Mouse (Mus musculus) brain, embryonic 14.5 days (tissue): ENCODE measurements around the gene Bmpr1a. TPM values are rescaled to one million over a fixed set of nuclear protein-coding genes. Genes with fewer than 3 reads are reported as not detected.

ENCODE experiments used
- DNase-seq: peaks from one replicate; pipeline ENCODE4 v3.0.0-alpha.2; 2011; ENCODE audit warnings: low read depth
- CTCF ChIP-seq: fragments of 200-500 bp; IDR thresholded peaks from 2 replicates; pipeline ENCODE4 v1.5.1; 2012; ENCODE audit warnings: inconsistent platforms, mild to moderate bottlenecking, moderate library complexity, borderline replicate concordance; ENCODE audit not compliant: insufficient read depth, insufficient read length; ENCODE audit errors: extremely low read depth
- POLR2A ChIP-seq: fragments of 200-500 bp; IDR thresholded peaks from 2 replicates; pipeline ENCODE4 v1.6.1; 2012; ENCODE audit warnings: mild to moderate bottlenecking, inconsistent platforms, borderline replicate concordance; ENCODE audit not compliant: poor library complexity, insufficient read depth, insufficient read length, severe bottlenecking; ENCODE audit errors: extremely low read depth
- polyA plus RNA-seq: library from polyadenylated mRNA; depleted of rRNA; stranded (reverse); fragments of >200 nt; gene quantifications from 2 replicates; pipeline ENCODE4 v1.2.3, GENCODE M21; 2012

Bmpr1a gene
- polyA plus RNA-seq, 1 experiment: 23.9 TPM

DNA sequence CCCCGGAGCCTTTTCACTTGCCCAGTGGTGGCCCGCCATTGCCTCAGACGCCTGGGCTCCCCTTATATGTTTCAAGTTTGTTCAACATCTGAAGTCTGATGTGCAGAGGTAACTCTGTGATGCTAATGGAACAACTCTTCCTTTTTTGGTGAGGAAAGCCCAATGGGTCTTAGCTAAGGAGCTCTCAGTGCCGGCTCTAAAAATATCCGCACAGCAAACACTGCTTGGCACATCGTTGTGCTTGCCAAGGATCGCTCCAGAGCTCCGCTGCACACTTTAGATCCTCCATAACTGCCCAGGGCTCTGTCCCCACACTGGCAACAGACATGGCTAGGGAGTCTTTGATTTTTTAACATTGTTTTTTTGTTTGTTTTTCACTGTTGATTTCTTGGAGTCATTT is 25.7 kb upstream of the Bmpr1a start:
- TF ChIP-seq CTCF (no peak), POLR2A (no peak)
- DNase-seq: no peak

- TF ChIP-seq POLR2A: no peak
- no peak for TF ChIP-seq CTCF
- no peak for DNase-seq
These were observed 19.6 kb upstream of the Bmpr1a start, which contains the start of gene 9230112D13Rik for GRCm38 (mm10) chr14:34522701-34523100. Gene 9230112D13Rik (minus strand): TSS chr14:34522801.

DNA sequence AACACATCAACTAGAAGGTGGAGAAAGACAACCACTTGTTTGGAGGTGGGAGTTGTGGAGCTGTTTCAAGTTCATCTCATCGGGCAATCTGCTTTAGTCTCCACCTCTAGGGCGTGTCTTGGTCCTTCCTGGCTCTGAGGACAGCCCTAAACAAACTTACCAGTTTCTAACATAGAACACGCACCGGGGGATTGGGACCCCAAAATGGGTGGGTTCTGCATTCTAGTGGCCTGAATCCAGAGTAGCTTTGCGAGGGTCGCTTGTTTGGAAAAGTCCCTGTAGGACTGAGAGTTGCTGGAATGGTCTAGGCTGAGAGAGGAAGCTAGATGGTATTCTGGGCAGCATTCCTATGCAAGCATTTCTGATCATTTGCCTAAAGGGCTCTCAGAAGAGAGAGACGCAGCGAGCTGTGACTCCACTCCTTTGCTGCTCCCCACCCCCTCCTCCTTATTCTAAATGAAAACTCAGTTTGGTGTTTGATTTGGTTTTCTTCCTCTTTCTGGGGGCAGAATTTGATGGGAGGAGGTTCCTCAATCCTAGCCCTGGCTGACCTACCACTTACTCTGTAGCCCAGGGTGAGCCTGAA is 14.9 kb upstream of the Bmpr1a start:
- no peak for DNase-seq
- TF ChIP-seq POLR2A (no peak), CTCF (no peak)

- TF ChIP-seq POLR2A (no peak), CTCF (no peak)
- DNase-seq: no peak
These were observed 13.9 kb upstream of the Bmpr1a start for GRCm38 (mm10) chr14:34516960-34517577.

GRCm38 (mm10) chr14:34515860-34516259 is 12.7 kb upstream of the Bmpr1a start:
- no peak for DNase-seq
- no peak for TF ChIP-seq CTCF
- TF ChIP-seq POLR2A: no peak

DNA sequence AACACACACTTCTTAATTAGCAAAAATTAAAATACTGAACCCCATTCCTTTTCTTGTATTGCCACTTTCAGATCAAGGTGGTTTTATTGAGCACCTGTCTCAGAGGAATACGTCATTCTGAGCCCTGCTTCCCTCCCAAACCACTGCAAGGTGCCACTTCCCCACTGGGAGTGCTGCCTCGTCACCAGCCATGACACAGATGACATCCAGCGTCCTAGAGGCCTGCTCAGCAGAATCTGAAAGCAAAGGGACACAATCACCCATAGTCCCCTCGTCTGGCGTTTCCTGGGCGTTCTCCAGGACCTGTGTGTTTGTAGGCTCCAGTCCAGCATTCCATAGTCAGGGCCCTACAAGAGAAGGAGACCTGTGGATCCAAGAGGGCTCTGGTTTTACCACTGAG is 11.0 kb upstream of the Bmpr1a start:
- TF ChIP-seq POLR2A (no peak), CTCF (no peak; the same call in 1 of the 2 replicates)
- peak; percentile 17 for DNase-seq

DNA sequence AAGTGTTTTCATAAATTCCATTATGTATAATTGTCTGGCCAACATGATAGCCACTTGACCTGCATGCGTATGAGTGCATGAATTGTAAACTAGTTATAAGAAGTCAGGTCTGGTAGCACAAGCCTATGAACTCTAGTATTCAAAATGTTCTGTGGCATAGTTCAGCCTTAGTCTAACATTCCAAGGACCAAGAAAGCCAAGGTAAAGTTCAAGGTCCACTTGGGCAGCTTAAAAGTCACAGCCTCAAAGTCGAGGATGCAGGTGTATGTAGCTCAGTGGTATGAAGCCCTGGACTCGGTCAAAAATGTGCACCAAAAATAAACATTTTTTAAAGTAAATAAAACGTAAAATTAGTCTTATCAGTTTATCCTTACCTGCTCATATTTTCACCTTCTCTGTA is 9.5 kb upstream of the Bmpr1a start:
- DNase-seq: no peak
- TF ChIP-seq POLR2A (no peak), CTCF (no peak)

- TF ChIP-seq CTCF (no peak), POLR2A (no peak)
- DNase-seq: peak; percentile 50
These were observed 8.8 kb upstream of the Bmpr1a start for GRCm38 (mm10) chr14:34511901-34512300.

DNA sequence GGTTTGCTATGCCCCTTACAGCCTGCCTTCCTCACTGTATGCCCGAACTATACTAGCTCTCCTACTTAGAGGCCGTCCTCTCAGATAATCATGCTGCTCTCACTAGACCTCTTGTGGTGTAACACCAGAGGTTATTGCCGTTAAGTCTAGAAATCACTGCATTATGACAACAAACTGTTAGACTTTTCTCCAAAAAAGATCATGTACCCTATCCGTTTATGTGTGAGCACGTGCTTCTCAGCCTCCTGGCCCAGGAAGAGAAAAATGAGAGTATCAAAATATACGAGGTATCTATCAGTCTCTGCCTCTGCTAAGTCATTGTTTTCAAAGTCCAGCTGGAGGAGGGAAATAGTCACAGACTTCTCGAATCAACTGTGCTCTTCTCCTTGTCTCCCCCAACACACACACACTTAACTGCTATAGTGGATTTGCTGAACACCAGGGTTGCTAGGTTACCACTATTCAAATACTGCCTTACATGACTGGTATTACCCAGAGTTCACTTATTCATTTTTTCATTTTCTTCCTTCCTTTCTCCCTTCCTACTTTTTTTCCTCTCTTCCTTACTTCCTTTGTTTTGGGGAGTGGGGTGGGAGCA is 5.8 kb upstream of the Bmpr1a start:
- peak; percentile 66 for DNase-seq
- TF ChIP-seq POLR2A (no peak), CTCF (no peak)

- peak; percentile 73 for DNase-seq
- TF ChIP-seq CTCF: no peak
These were observed 5.2 kb upstream of the Bmpr1a start for GRCm38 (mm10) chr14:34508187-34508840.

- no peak for DNase-seq
- no peak for TF ChIP-seq POLR2A
- no peak for TF ChIP-seq CTCF
These were observed 2.2 kb upstream of the Bmpr1a start for GRCm38 (mm10) chr14:34505309-34505708.
